Mouse (Mus musculus): ENCODE data around the gene Ccr9. TPM values are rescaled to one million over a fixed set of nuclear protein-coding genes. Genes with fewer than 3 reads are reported as not detected.
"Not testable (repeated sequence)": the region's sequence is repeated elsewhere in the genome, so short reads cannot be mapped to it uniquely, and the experiment has no call there.

The Ccr9 gene
- total RNA-seq, 2 experiments from 2014 or later: 0.16 TPM; not detected in 1

- no peak for DNase-seq (ENCODE audit: low spot score in 2 of 2)
These were observed 34.9 kb downstream of the Ccr9 start for GRCm38 (mm10) chr9:123713111-123713510.

DNA sequence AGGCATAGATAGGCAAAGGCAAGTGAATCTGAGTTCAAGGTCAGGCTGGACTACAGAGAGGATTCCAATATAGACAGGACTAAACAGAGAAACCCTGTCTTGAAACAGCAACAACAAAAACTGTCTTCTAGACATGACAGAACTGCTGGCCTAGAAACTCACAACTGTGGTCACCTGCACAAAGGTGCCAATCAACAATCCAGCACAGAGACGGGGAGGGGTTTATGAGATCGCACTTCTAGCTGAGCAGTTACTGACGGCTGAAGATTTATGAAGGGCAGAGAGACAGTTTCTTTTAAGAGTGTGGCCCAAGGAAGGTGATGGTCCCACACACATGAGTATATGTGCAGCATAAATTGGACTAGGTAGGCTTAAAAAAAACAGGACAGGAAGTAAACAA, 38.1 kb downstream of the Ccr9 start:
- no peak for DNase-seq (ENCODE audit: low spot score in 2 of 2)

DNA sequence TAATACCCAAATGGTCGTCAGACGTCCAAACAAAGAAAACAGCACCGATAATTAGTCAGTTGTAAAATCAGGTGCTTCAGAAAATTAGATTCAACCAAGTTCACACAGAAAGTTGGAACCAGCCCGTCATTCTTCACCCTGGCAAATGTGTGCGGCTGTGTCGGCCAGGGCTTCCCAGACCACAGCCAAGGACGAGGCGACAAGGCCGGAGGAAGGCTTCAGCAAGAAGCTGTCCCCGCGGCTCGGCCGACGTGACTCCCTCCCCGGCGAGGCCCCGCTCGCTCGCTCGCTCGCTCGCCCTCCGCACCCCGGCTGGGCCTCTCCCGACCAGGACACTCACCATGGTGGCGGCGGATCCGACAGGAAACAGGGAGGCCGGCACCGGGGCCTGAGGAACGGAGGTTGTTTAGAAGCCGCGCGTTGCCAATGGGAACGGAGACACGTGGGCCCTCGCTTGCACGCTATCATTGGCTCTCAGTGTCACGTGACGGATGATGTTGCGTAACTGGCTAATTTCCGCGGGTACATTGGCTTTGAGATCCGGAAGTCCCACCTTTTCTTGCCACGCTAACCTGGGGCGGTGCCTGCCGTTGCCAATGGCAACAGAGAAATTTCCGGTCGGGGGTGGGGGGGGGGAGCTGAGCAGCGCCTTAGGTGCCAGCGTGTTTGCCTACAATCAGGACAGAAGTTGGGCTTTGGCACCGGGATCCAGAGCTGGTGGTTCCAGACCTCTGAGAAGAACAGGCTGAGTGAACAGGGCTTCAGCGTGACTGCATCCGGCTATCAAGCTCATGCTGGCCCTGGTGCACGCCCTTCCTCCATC, 39.2 kb downstream of the Ccr9 start, which contains the start of gene Lztfl1:
Gene Lztfl1 (minus strand): TSS at position 512 of the 823 bp plus-strand sequence.
- DNase-seq (ENCODE audit: low spot score in 2 of 2): peak; percentile 92 to 98

- DNase-seq (ENCODE audit: low spot score in 2 of 2): no peak
These were observed 44.7 kb downstream of the Ccr9 start for GRCm38 (mm10) chr9:123722737-123723493.

DNA sequence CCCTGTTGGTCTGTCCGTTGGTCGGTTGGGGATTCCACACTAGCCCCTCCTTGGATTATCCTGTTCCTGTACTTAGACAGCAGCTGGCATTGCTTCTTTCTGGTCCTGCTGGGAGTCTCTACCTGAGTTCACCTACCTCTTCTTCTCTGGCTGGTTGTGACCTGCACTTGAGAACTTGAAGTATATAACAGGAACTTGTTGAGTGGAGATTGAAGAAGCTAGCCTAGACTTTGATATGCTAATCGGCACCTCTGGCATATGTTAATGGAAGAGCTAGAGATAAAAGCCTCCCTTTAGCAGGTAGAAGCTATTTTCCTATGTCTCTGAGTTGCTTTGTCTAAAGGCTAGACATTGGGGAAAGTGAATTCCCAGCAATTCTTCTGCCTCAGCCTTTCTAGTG, 53.0 kb downstream of the Ccr9 start:
- no peak for DNase-seq (ENCODE audit: low spot score in 2 of 2)

DNA sequence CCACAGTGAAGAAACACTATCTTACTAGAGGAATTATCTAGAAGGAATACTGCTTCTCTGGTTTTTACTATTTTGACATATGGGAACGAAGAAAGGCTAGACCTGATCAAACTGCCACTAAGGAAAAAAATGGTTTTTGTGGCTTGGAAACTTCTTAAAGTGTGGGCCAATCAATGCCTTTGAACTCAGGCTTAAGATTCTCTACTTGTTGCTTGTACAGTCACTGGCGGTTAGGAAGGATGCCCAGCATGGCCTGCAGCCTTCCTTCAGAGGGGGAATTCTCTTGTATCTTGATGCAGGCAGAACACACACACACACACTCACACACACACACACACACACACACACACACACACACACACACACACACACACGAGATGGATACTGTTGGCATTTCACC, 55.9 kb downstream of the Ccr9 start:
- DNase-seq (ENCODE audit: low spot score in 2 of 2): no peak

DNA sequence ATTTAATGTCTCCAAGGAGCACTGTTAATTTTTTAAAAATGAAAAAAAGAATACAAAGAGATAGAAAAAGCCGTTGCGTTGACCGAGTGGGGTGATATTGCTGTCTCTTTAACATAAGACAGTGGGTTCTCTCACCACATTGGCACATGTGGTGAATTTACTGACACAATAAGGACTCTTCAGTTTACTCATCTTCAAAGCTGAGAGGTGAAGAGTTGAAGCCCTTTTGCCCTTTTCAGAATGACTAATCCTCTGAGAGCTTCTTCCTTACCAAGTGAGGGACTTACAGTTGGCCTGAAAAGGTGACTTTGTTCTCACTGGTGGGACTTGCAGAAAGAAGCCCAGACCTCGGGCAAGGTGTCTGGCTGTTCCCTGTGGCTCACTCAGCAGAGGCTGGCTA, 62.6 kb downstream of the Ccr9 start:
- no peak for DNase-seq (ENCODE audit: low spot score in 2 of 2)

DNA sequence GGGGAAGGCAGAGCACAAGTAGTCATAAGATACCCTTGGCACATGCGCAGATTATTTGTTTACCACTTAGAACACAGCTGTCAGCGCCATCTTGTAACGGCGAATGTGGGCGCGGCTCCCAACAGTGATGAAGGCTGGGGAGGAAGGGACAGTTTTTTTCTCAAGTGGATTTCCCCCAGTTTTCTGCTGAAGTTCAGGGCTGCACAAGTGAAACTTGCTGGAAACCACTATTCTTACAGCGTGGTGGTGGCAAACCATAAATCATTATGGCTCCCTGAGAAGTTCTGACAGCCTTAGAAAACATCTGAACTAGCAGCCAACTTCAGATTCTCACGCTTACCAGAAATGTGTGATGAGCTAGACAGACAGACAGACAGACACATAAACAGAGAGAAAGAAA, 71.4 kb downstream of the Ccr9 start:
- DNase-seq (ENCODE audit: low spot score in 2 of 2): not testable (repeated sequence)

DNA sequence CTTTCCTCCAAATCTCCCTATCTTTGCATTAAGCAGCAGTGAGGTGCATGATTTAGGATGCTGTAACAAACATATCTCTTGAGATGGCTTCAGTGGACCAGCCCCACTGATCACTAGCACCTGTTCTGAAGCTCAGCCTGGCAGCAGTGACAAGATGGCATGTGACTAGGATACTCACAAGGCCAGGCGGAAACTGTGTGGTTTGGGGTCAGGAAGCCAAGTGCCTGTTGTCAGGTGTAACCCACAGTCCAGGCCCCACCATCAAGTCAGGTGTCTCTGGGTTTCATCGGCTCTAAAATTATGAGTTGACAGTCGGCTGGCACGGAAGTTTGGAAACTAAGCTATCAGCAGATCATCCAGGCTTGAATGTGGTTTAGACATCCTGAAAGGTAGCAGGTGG, 76.1 kb downstream of the Ccr9 start:
- no peak for DNase-seq (ENCODE audit: low spot score in 2 of 2)

DNA sequence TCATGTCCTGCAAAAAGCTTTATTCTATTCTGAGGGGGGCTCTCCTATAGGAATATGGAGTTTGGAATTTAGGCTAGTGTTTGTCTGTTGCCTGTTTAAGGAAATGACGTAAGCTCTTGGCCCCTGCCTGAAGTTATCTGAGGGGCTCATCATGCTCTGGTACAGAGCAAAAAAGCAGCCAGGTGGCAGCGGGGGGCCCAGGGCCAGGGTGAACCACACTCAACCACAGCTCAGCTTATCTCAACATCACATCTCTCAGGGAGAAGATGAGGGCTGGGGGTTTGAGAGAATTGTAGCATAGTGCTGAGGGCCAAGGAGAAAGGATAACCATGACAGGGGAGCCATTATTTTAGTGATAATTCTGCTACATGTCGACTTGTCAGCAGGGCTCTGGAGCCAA, 78.5 kb downstream of the Ccr9 start:
- no peak for DNase-seq (ENCODE audit: low spot score in 2 of 2)

DNA sequence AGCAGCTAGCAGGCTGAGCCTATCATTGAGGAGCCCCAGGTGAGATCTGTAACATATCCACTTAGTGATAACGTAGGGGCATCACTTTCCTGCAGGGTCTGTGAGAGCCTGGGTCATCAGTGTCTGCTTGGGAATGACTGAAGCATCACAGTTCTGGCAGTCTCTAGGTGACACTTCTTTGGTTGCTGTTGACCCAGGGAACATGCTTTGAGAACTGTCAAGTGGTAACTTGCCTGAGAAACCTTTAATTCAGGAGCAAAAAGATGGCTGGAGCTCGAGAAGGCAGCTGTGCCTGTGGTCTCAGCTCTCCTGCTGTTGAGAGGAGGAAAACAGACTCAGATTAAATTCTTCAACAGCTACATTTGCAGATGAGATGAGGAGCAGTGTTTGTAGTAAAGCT, 79.1 kb downstream of the Ccr9 start:
- no peak for DNase-seq (ENCODE audit: low spot score in 2 of 2)

DNA sequence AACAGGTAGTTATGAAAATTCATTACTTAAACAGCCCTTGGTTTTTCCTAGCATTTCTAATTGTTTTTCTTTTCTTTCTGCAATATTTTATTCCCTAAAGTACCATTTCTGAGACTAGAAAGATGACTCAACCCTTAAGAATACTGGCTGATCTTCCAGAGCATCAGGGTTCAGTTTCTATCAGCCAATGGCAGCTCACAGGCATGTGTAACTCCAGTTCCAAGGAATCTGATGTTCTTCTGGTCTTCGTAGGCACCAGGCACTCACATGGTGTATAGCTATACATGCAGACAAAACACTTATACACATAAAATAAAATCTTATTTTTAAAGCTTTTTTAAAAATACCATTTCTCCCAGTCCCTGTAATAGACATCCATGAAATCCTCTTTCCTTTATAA, 79.9 kb downstream of the Ccr9 start:
- no peak for DNase-seq (ENCODE audit: low spot score in 2 of 2)

DNA sequence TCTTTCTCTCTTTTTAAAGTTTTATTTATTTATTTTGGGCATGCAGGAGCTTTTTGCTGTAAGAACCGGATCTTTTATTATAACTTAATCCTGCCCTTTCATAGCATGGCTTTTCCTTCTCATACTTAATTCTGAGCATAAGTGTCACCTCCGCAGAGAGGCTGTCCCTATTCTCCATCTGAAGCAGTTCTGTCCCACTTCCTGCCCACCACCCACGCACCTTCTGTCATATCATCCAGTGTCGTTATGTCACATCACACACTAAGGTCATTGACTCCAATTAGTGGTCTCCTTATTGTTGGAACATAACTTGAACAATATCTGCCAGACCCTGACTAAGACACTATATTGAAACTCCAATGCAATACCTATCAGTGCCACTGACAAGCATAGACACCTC, 80.4 kb downstream of the Ccr9 start:
- no peak for DNase-seq (ENCODE audit: low spot score in 2 of 2)

DNA sequence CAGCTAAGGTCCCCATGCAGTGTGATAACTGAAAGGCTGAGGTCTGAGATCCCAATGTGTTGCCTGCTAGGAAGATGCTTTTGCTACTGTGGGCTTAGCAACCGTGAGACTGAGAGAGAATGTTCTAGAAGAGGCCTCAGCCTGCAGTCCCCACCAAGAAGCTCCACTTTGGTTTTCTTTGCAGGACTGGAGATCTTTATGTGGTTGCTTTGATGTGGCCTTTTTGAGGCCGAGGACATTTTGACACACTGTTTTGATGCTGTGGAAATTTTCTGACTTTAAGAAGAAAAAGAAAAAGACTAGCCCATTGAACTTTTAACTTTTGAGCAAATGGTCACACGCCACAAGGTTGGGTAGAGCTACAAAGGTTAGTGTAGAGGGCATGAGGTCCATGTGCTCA, 82.6 kb downstream of the Ccr9 start:
- no peak for DNase-seq (ENCODE audit: low spot score in 2 of 2)

DNA sequence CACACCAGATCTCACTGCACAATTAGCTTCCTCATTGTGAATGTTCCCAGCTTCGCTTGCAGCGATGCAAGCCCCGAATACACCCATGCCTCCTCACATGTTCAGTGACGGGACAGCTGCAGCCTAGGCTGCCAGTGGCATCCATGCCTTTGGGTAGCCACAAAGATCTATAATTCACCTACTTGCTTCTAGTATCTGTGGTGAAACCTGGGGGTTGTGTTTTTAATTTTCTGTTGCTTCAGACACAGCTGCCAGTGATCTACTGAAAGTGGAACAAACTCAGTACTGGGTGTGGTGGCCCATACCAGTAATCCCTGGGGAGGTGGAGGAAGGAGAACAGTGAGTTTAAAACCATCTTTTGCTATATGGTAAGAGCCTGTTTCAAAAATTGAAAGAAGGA, 84.6 kb downstream of the Ccr9 start:
- no peak for DNase-seq (ENCODE audit: low spot score in 2 of 2)

GRCm38 (mm10) chr9:123763771-123764170, 85.5 kb downstream of the Ccr9 start:
- DNase-seq (ENCODE audit: low spot score in 2 of 2): no peak

DNA sequence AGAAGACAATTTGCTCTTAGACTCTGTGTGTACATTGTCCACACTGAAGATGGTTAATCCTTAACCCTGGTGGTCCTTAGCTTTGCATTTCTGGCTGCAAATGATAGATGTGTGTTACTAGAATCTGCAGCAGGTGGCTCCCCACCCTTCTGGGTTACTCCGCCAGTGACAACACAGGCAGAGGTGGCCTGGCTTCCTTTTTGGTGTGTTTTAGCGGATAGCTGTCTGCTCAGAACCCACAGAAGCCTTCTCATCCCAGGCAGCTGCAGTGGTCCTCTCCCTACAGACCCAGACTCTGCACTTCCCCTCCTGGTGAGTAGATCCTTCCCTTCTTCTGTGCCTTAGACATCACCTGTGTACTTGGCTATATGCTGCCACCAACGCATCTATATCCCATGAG, 88.8 kb downstream of the Ccr9 start:
- no peak for DNase-seq (ENCODE audit: low spot score in 2 of 2)

DNA sequence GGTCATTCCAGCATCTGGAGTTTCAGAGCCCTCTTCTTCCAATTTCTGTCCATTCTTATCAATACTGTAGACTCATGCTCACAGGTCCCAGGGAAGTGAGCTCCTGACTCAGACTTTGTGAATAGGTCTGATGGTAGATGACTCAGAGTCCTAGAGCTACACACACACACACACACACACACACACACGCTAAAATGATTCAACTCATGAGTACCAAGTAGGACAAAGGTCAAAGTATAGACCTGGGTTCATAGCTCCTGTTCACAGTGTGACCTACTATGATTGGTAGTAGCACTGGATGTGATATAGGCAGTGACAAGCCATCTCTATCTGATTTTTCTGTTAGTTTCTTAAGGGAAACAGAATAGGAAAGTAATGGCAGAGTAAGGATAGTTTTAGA, 90.2 kb downstream of the Ccr9 start:
- no peak for DNase-seq (ENCODE audit: low spot score in 2 of 2)

GRCm38 (mm10) chr9:123769532-123769931, 91.3 kb downstream of the Ccr9 start:
- no peak for DNase-seq (ENCODE audit: low spot score in 2 of 2)

GRCm38 (mm10) chr9:123773299-123773698, 95.1 kb downstream of the Ccr9 start:
- DNase-seq (ENCODE audit: low spot score in 2 of 2): not testable (repeated sequence)

DNA sequence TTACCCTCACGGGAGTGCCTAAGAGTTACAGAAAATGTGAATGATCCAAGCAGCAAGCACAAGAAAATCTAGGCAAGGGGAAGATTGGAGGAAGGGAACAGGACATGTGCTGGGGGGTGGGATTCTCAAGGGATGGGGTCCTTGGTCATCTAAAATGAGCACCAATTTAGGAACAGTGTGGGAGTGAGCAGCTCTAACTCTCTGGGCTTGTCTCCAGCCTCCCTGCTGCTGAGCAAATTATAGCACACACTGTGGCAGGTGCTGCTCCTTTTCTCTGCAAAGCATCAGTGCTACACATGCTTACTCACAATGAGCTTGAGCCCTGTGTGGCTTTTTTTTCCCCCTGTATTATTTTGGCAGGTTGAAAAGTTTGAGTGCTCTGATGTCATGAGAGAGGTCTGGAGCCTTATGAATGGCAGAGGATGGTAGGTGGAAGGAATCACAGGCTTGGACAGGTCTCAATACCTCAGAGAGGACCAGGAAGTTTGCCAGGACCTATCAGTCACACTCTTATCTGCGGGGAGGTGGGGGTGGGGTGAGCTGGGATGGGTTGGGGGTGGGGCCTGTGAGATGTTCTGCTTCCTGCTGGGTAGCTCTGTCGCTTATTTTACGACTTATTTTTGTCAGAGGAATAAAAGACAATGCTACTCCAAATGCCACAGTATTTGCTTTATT, 110.8 kb downstream of the Ccr9 start:
- peak in 1 of 2 experiments; percentile 10 for DNase-seq (ENCODE audit: low spot score in 2 of 2)

DNA sequence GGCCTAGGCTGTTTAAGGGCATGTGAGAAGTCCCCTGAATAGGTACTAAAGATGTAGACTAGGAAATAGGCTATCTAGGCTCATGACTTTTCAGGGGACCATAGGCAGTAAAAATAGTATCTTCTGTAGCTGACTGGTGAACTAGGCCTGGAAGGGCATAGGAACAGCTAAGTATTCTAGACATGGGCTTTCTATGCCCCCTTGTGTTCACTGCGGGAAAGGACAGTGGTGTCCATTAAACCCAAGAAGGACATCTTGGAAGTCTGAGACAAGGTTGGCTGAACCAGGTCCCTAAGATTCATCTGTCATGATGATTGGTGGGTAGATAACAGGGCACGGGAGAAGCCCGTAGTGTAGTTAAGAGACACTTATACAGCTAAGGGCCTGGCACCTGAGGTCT, 117.9 kb downstream of the Ccr9 start:
- DNase-seq (ENCODE audit: low spot score in 2 of 2): peak; percentile 40 to 49
